Mouse (Mus musculus): ENCODE data around the gene Nfkbil1.

Gene Nfkbil1

GRCm38 (mm10) chr17:35178528-35178927 is 57.1 kb downstream of the Nfkbil1 start:
- no peak for DNase-seq (ENCODE audit: low spot score in 2 of 2)

- no peak for DNase-seq (ENCODE audit: low spot score in 2 of 2)
Observed at GRCm38 (mm10) chr17:35175968-35176367, 59.6 kb downstream of the Nfkbil1 start, which contains the start of gene Aif1. Gene Aif1 (minus strand): TSS chr17:35176068.

- DNase-seq (ENCODE audit: low spot score in 2 of 2): no peak
Observed at GRCm38 (mm10) chr17:35175382-35175781, 60.2 kb downstream of the Nfkbil1 start.

GRCm38 (mm10) chr17:35174201-35174977 is 61.2 kb downstream of the Nfkbil1 start:
- DNase-seq (ENCODE audit: low spot score in 2 of 2): no peak

GRCm38 (mm10) chr17:35173329-35173728 is 62.3 kb downstream of the Nfkbil1 start:
- no peak for DNase-seq (ENCODE audit: low spot score in 2 of 2)

- no peak for DNase-seq (ENCODE audit: low spot score in 2 of 2)
Observed at GRCm38 (mm10) chr17:35172445-35173234, 63.0 kb downstream of the Nfkbil1 start.

All from frontal cortex, postnatal 14 days (tissue).